Mouse (Mus musculus) R1 (cell line): ENCODE measurements around the gene Pram1.
"Not testable (repeated sequence)": the region's sequence is repeated elsewhere in the genome, so short reads cannot be mapped to it uniquely, and the experiment has no call there.

ENCODE experiments used
- DNase-seq: peaks from one replicate; pipeline ENCODE4 v3.0.0-alpha.2; 2018; ENCODE audit warnings: low read depth, low spot score

The Pram1 gene

DNA sequence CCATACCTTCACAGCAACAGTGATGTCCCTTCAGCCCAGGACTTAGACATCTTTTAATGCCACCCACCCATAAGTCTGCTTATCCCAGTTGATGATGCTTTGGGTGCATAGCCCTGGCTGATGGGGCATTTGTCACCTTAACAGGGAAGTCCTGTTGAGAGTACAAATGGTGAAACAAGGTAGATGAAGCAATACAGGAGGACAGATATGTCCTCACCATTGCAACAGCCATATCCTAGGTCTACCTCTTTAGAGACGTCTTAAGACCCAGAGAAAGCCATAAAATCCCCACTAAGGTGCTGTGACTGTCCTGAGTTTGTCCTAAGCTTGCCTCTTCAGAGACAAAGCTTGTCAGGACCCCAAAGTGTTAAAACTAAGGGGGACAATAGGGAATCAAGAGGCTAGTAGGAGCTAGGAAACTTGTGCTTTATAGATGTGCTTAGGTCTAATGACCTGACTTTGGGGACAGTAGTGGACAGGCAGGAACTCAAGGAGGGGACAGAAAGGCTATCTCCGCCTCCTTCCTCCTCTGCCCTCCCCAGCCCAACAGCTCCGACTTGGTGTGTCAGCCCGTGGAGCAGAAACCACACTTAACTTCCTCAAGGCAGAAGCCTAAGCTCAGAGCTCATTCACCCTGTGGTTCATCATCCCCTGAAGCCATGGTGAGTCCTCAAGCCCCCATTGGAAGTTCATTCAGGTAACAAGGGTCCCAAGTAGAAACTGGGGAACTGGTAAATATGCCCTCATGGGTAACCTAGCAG, at the start of gene Pram1:
Gene Pram1, plus strand, starts transcription at position 541 of the 761 bp plus-strand sequence.
- no peak for DNase-seq

DNA sequence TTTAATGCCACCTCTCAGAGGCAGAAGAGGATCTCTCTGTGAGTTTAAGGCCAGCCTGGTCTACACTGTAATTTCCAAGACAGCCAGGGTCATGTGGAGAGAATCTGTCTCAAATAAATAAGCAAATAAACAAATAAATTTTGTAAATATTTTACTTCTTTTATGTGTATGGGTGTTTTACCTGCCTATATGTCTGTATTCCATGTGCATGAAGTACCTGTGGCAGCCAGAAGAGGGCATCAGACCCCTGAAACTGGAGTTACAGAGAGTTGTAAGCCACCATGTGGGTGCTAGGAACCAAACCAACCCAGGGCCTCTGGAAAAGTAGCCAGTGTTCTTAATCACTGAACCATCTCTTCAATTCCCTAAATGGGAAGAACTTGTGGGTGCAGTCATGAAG, 40.6 kb upstream of the Pram1 start:
- DNase-seq = peak; percentile 73

- peak; percentile 45 for DNase-seq
These were observed 39.4 kb upstream of the Pram1 start for GRCm38 (mm10) chr17:33598506-33598905.

- peak; percentile 99 for DNase-seq
These were observed 37.9 kb upstream of the Pram1 start for GRCm38 (mm10) chr17:33599836-33600475.

DNA sequence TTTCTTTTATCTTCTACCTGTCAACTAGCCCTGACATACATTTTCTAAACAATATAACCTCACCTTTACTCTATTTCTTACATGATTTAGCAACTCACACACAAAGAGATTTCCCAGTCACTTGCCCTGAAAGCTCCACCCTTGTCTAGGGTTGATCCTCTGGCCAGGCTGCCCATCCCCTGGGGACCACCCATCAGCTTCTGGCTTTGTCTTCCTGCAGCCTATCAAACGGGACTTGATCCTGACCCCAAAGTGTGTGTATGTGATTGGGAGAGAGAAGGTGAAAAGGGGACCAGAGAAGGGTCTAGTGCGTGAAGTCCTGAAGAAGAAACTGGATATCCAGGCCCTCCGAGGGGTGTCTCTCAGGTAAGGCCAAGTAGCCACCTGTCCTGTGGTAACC, 37.0 kb upstream of the Pram1 start:
- DNase-seq = peak; percentile 69

DNA sequence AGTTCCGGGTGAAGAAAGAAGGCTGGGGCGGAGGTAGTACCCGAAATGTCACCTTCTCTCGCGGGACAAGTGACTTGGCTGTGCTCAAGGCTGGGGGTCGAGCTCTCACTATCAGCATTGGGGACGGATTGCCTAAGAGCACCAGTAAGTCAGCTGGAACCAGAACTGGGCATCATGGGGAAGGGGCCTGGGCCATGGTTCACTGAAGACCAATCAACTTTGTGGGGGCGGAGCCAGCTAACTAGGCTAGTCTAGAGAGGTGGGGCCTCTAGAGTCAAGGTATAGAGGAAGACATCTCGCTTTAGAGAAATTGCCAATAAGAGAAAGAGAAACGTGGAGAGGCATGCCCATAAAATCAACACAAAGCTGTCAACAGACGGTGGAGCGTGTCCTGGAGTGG, 35.9 kb upstream of the Pram1 start:
- DNase-seq = peak; percentile 90

- no peak for DNase-seq
These were observed 30.6 kb upstream of the Pram1 start for GRCm38 (mm10) chr17:33607273-33607672.

DNA sequence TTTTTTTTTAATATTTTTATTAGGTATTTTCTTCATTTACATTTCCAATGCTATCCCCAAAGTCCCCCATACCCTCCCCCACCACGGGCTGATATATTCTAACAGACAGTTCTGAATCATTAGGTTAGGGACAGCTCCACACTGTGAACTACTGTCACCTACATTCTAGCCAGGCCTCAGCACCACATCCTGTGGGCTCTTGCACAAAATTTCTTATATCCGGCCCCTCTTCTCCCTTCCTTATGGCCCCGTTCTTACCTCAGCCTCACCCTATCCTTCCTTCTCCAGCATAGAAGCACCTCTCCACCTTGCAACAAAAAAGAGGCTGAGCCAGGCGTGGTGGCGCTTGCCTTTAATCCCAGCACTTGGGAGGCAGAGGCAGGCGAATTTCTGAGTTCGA, 27.3 kb upstream of the Pram1 start:
- DNase-seq = no peak

- not testable (repeated sequence) for DNase-seq
These were observed 24.1 kb upstream of the Pram1 start for GRCm38 (mm10) chr17:33613726-33614125.

GRCm38 (mm10) chr17:33627281-33627680, 10.6 kb upstream of the Pram1 start:
- DNase-seq = no peak

GRCm38 (mm10) chr17:33628621-33629486, 9.0 kb upstream of the Pram1 start, which contains the start of gene Zfp414:
Gene Zfp414 (plus strand): TSS chr17:33629090.
- peak; percentile 96 for DNase-seq

DNA sequence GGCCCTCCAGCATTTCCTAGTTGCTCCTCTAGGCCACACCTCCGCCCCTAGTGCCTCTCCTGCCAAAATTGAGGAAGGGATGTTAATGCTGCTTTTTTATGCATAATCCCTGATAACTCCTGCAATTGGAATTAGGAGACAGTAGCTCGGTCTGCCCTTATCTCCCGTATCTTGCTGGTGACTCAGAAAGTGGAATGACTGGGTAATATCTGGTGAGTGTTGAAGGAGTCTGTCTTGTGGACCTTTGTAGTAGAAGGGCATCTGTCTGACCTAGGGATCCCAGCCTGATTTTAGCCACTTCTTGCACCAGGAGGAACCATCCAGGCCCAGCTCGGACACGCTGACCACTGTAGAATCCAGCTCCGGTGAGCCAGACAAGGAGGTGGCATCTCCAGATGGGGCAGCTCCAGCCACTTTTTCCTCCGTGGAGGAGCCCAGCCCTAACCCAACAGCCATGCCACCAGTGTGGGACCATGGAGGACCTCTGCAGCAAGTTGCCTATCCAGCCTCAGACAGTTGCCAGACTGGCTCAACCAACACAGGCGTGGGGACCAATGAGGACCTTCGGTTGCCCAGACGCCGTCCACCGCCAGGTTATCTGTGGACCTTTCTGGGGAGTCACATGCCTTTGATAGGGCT, 8.2 kb upstream of the Pram1 start:
- no peak for DNase-seq

GRCm38 (mm10) chr17:33630171-33630895, 7.5 kb upstream of the Pram1 start:
- DNase-seq = no peak

DNA sequence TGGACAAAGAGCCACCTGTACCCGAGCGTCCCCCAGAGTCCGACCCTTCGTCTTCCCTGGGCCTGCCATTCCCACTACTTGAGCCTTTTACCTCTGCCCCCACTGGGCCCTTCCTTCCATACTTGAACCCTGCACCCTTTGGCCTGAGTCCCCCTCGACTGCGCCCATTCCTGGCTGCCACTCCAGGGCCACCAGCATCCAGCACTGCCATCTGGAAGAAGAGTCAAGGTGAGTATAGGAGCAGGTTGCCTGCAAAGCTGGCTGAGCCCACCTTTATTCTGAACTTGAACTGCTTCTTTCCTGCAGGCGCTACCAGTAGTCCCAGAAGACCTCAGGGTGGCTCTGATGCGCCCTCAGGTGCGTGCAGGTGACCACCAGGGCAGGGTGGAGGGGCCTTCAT, 6.6 kb upstream of the Pram1 start:
- DNase-seq = no peak

- no peak for DNase-seq
These were observed 6.1 kb upstream of the Pram1 start for GRCm38 (mm10) chr17:33631796-33632195.

- no peak for DNase-seq
These were observed 818 bp upstream of the Pram1 start for GRCm38 (mm10) chr17:33637038-33637437.

DNA sequence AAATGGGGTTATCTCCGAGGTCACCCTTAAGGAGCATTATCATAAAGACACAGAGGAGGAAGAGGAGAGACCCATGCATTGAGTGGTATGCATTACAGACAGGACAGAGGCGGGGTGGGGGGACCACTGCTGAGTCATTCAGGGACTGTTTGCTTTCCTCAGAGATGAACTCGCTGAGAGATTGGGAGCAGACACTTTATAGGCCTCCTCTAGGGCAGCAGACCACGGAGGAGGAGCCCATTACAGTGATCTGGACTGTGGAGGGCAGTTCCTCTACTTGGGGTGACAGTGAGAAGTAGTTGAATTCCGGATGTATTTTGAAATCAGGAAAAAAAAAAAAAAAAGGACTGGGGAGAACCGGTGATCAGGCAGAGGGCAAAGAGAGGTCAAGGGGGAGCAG, 1.9 kb downstream of the Pram1 start:
- peak; percentile 58 for DNase-seq

GRCm38 (mm10) chr17:33644068-33644467, 6.2 kb downstream of the Pram1 start:
- no peak for DNase-seq

DNA sequence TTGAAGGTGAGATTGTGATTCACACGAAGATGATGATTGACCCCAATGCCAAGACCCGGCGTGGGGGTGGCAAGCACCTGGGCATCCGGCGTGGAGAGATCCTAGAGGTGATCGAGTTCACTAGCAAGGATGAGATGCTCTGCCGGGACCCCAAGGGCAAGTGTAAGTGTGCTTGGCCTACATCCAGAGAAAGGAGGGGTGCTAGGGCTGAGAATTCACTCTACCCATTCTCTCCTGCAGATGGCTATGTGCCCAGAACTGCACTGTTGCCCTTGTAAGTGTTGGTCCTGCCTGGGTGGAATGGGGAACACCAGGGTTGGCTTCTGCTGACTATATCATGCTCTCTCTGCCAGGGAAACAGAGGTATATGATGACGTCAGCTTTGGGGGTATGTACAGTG, 7.2 kb downstream of the Pram1 start:
- no peak for DNase-seq

DNA sequence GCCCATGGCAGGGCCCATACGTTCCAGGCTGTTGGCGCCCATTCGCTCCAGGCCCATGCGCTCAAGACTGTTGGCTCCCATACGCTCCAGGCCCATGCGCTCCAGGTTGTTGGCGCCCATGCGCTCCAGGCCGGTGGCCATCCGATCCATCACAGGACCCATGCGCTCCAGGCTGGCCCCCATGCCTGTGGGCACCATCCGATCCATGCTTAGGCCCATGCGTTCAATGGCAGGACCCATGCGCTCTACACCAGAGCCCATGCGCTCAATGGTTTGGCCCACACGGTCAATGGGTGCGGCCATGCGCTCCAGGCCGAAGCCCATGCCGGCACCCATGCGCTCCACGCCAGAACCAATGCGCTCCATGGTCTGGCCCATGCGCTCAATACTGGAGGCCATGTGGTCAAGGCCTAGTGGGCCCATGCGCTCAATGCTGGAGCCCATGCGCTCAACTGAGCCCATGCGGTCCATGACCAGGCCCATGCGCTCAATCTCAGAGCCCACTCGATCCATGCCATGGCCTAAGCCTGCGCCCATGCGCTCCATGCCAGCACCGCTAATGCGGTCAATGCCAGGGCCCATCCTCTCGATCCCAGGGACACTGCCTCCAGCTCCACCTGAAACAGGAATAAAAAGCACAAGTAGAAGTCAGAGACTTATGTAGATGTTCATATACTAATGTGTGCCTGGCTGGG, 12.1 kb downstream of the Pram1 start:
- peak; percentile 48 for DNase-seq
